Mouse (Mus musculus): ENCODE results near the gene Gatad1.

DNA sequence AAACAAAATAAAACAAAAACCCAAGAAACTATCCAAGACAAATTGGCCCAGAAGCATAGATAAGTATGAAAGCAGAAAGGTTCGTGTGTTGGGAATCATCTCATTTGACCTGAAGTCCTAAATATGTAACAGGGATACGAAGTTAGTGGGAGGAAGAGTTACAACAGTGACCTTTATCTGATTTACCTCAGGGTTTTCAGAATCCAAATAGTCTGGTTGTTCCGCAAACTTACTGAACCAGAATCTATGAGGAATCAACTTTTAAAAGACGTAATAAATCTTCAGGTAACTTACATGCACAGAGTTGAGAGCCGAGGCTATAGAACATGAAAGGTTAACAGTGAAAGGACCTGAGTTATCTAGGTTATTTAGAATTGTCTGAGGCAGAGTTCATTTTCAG, 58.2 kb downstream of the Gatad1 start:
- TF ChIP-seq POLR2A (IDR thresholded peaks at IDR 0.05; ENCODE audit: control insufficient read depth, extremely low read depth, insufficient read depth, low read length, poor library complexity) (no peak), CTCF (IDR thresholded peaks at IDR 0.05; ENCODE audit: borderline replicate concordance, control insufficient read depth, extremely low read depth, insufficient read depth, low read length, poor library complexity) (no peak)
